Comparison of ENCODE assay signal across 8 mouse cellular contexts in genomic region chr11:84916053-84916702, GRCm38 (mm10). TPM values are rescaled to one million over a fixed set of nuclear protein-coding genes. Genes with fewer than 3 reads are reported as not detected.
DNase-seq lines count a peak whose midpoint lies in the region; ATAC-seq lines count a peak whose summit lies in the region.

Gene Znhit3, minus strand, starts transcription at chr11:84916366.

- ATAC-seq in hindbrain, embryonic 15.5 days (ENCODE audit: low FRiP score, low read depth), result peak; percentile 90

- H3K27me3 ChIP-seq in hindbrain, embryonic 15.5 days, result no peaks in the 10 kb centered on the region

- H3K4me1 ChIP-seq in hindbrain, embryonic 15.5 days (replicated peaks), result peaks cover 24% of the 10 kb centered on the region

- peak; percentile 96 for DNase-seq in R1 (ENCODE audit: low read depth, low spot score)
- peak; percentile 83 to 87 for DNase-seq in cerebellum, postnatal 25 days
- DNase-seq in frontal cortex, postnatal 36 days (ENCODE audit: low spot score in 2 of 2), result peak; percentile 85 to 94
- peak; percentile 88 for DNase-seq in left cerebral cortex, adult 11 months (ENCODE audit: low spot score)
- DNase-seq in lung, postnatal 4 days, result peak; percentile 82 to 87
- peak; percentile 86 for DNase-seq in retina, postnatal 7 days (ENCODE audit: low read depth, low spot score)
- peak; percentile 60 for DNase-seq in urinary bladder, adult 2 months (ENCODE audit: low spot score)

- peak within 1 kb of the TSS; percentile 58 for H3K27ac ChIP-seq in hindbrain, embryonic 15.5 days (replicated peaks)

- H3K9me3 ChIP-seq in hindbrain, embryonic 15.5 days, result no peaks in the 10 kb centered on the region

- peaks cover 3% of the 10 kb centered on the region for H3K36me3 ChIP-seq in hindbrain, embryonic 15.5 days

- peak within 1 kb of the TSS; percentile 96 for H3K4me3 ChIP-seq in hindbrain, embryonic 15.5 days

- H3K9ac ChIP-seq in hindbrain, embryonic 15.5 days, result peak within 1 kb of the TSS; percentile 79

- H3K4me2 ChIP-seq in hindbrain, embryonic 15.5 days, result peak within 1 kb of the TSS; percentile 81

- whole genome bisulfite sequencing in hindbrain, embryonic 15.5 days, result 4% methylated on average over 34 of the region's 34 CpGs

RNA-seq across cellular contexts. Expression of gene Znhit3, which starts in this region (rescaled TPM):
- 67.6 and 67.9 TPM in 2 replicates for polyA plus RNA-seq in hindbrain, embryonic 15.5 days (2015; fragmentation: Nextera tagmentation; extraction: Ambion mirVana)
- 22.6 and 25.4 TPM in 2 replicates for polyA plus RNA-seq in urinary bladder, adult 2 months (2012; rRNA removed)

Comparison
In these comparisons a context has a peak if more than half of its experiments do, and no peak if none do; other contexts are left out.
1. Peak in every context shown above with its lines: DNase-seq, ATAC-seq, H3K4me3 ChIP-seq and H3K27ac ChIP-seq.